Mouse (Mus musculus) lung, adult 2 months (tissue): ENCODE data around the gene Cdr2l. TPM values are rescaled to one million over a fixed set of nuclear protein-coding genes. Genes with fewer than 3 reads are reported as not detected.
A peak's percentile ranks its signal among the peaks of the same experiment; 100 is the strongest.

Experiments
- DNase-seq: peaks from one replicate; pipeline ENCODE4 v3.0.0; 2022
- H3K4me1 ChIP-seq: fragments of 200-500 bp; 2 replicates; pipeline ENCODE4 v1.6.1; 2011; ENCODE audit warnings: low read length; ENCODE audit not compliant: control insufficient read depth, insufficient read depth
- H3K4me3 ChIP-seq: fragments of 200-500 bp; replicated peaks from 2 replicates; pipeline ENCODE3; 2011; ENCODE audit warnings: low read depth, mild to moderate bottlenecking, control low read depth, low read length; ENCODE audit errors: extremely low read depth
- CTCF ChIP-seq: fragments of 200-500 bp; IDR thresholded peaks from 2 replicates; pipeline ENCODE4 v1.5.1; 2011; ENCODE audit warnings: mild to moderate bottlenecking, low read length, control low read depth; ENCODE audit not compliant: insufficient read depth
- POLR2A ChIP-seq: fragments of 200-500 bp; IDR thresholded peaks from 2 replicates; pipeline ENCODE4 v1.6.1; 2011; ENCODE audit warnings: low read depth, mild to moderate bottlenecking, control low read depth, low read length, borderline replicate concordance; ENCODE audit errors: extremely low read depth
- WGBS: fragments of 180-500 bp; shearing (Covaris S2); methylation state at CpG from one replicate; pipeline ENCODE4 v1.1.7; 2018; 5-methylcytosine and 5-hydroxymethylcytosine counted together
- polyA plus RNA-seq: library from polyadenylated mRNA; depleted of rRNA; stranded (reverse); fragments of >200 nt; gene quantifications from 2 replicates; pipeline ENCODE4 v1.2.3, GENCODE M21; 2012

The Cdr2l gene
- polyA plus RNA-seq, 1 experiment = 29.1 TPM

DNA sequence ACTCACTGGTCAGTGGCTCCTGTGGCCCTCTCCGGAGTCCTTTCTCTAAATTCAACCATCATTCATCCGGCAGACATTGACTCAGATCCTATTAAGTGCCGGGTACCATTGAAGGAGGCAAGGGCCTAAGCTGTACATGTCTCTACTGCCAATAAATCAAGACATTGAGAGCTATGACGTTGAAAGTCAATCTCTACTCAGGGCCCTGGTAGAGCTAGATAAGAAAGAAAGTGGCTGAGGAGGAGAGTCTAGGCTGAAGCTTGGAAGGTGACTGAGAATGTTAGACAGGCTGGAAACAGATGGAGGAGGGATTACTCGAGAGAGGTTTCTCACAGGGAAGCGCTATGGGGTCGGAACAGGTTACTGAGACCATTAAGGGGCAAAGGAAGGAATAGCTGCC lies 11.3 kb upstream of the Cdr2l start:
- TF ChIP-seq POLR2A = no peak
- TF ChIP-seq CTCF = no peak
- DNase-seq = no peak
- no peak overlapping the region for H3K4me3 ChIP-seq
- peaks cover 5% of the 10 kb centered on the region for H3K4me1 ChIP-seq
- 65% methylated on average over 7 of the region's 7 CpGs for WGBS

DNA sequence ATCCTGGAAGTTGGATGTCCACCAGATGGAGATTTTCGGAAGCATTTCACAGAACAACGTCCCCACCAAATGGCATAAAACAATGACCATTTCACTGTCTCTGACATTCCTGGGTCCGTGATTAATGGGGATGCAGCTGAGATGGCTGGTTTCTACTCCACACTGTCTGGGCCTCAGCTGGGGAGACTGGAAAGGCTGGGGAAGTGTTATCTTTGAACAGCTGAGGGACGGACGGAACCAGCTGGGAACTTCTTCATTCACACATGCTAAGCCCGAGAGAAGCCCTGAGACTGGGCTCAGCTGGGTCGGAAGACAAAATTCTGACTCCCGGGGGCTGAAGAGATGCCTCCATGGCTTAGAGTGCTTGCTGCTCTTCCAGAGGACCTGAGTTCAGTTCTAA lies 10.4 kb upstream of the Cdr2l start:
- 69% methylated on average over 8 of the region's 8 CpGs for WGBS
- H3K4me3 ChIP-seq = no peak overlapping the region
- H3K4me1 ChIP-seq = peaks cover 2% of the 10 kb centered on the region; the same call in 1 of the 2 replicates
- DNase-seq = no peak
- TF ChIP-seq CTCF = no peak
- TF ChIP-seq POLR2A = no peak

DNA sequence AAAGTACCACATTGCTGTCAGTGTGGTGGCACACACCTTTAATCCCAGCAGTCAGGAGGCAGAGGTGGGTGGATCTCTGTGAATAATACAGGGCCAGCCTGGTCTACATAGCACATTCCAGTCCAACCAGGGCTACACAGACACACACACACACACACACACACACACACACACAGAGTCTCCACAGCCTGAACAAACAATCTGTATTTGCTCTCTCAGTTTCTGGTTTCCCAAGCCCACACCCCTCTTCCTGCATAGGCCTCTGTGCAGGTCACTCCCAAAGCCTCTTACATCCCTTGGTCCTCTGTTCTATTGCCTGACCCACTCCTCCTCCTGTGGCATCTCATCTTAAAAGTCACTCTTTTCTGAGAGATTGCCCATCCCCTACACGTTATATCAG lies 9.7 kb upstream of the Cdr2l start:
- no peak overlapping the region for H3K4me3 ChIP-seq
- DNase-seq = no peak
- H3K4me1 ChIP-seq = peaks cover 2% of the 10 kb centered on the region; the same call in 1 of the 2 replicates
- 69% methylated on average over 1 of the region's 1 CpGs for WGBS
- TF ChIP-seq CTCF (no peak), POLR2A (no peak)

DNA sequence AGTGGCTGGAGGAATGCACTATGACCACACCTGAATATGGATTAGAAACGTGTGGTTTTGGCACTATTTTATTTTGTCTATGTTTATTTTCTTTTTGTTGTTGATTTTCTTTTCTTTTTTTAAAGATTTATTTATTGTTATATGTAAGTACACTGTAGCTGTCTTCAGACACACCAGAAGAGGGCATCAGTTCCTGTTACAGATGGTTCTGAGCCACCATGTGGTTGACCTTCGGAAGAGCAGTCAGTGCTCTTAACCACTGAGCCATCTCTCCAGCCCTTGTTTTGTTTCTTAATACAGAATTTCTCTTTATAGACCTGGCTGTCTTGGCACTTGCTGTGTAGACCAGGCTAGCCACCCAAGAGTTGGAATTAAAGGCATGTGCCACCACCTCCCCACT lies 9.0 kb upstream of the Cdr2l start:
- WGBS = 43% methylated on average over 2 of the region's 2 CpGs

DNA sequence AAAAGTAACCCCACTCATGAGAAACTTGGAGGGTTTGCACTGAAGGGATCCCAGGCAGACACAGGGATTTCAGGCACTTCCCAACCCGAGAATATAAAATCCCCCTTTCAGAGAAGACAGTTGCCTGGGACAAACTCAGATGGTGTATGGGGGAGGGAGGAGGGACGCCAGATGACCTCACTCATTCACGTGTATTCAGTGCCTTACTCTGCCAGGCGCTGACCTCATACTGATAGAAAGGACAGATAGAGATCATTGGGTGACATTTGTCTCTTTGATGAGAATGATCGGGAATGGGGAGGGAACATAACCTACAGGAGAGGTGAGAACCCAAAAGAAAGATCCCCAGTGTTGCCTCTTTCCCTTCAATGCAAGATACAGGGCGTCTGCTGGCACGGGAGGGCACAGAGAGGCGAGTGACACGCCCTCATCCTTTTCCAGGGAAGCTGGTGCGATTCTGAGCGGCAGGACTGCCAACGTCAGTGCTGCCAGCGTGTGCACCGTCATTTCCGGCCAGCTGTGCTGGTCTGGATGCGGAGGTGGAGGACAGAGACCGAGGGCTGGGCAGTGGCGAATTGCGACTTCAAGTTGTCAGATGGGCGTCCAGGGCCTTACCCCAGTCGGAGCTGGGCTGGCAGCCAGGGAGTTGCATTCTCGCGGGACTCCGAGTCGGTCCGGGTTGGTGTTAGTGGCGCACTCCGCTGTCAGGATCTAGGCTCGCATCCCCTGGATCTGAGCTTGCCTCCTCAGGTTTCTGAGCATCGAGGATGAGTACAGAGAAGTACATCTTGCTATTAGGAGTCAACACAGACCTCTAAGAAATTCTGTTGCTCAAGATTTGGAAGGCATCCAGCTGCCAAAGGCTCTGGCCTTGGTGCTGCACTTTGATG lies 7.7 kb upstream of the Cdr2l start:
- Histone ChIP-seq H3K4me3 (peak overlapping the region; percentile 61), H3K4me1 (no peaks in the 10 kb centered on the region)
- peak; percentile 68 for DNase-seq
- 1% methylated on average over 30 of the region's 30 CpGs for WGBS
- TF ChIP-seq POLR2A (peak; percentile 61; the same call in 1 of the 2 replicates), CTCF (no peak)

More for the DNA sequence above, 9.0 kb upstream of the Cdr2l start:
- no peak for DNase-seq
- H3K4me1 ChIP-seq = peaks cover under 1% of the 10 kb centered on the region; the same call in 1 of the 2 replicates
- TF ChIP-seq POLR2A (no peak), CTCF (no peak)
- H3K4me3 ChIP-seq = no peak overlapping the region

DNA sequence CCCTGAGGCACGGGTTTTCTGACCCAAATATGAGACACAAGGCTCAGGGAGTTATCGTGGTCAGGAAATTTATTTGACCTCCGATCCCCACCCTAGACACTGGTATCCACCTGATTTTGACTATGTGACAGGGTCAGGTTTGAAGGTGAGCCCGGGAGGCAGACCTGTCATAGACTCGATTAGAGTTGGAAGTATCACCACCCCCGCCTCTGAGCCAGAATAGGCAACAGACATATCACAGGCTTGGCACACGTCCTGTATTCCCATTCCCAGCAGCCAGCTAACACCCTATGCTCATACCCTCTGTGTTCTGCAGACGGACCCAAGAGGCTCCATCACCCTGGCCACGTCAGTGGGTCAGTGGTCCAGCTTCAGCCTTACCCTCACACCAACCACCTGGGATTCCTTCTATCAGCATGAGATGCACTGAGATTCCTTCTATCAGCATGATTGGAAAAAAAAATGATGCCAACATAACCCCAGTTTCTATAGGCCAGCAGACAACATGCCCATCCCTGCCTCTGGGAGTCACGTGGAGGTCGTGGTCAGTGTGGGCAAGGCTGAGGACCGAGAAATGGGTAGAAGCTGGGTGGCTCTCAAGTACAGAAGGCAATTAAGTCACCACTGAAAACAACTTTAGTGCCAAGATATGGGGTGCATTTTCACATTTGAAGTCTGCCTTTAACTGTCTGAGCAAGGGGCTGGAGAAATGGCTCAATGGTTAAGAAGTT lies 6.9 kb upstream of the Cdr2l start:
- Histone ChIP-seq H3K4me3 (no peak overlapping the region), H3K4me1 (no peaks in the 10 kb centered on the region)
- no peak for TF ChIP-seq POLR2A
- TF ChIP-seq CTCF = no peak
- DNase-seq = no peak
- 56% methylated on average over 12 of the region's 12 CpGs for WGBS

DNA sequence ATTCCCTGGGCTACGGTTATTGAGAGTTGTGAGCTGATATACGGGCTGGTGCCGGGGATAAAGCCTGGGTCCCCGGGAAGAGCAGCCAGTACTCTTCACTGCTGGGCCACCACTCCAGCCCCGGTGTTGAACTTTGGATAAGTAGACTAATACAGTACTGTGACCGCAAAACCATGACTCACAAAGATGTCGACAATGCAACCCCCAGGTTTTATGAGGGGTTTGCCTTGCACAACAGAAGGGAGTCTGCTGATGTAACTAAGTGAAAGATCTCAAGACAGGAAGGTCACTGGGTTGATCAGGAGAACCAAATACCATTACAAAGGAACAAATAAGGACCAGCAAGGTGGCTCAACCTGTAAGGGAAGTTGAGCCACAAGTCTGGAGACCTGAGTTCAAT lies 5.0 kb upstream of the Cdr2l start:
- TF ChIP-seq CTCF = no peak
- no peak for TF ChIP-seq POLR2A
- Histone ChIP-seq H3K4me1 (no peaks in the 10 kb centered on the region), H3K4me3 (no peak overlapping the region)
- WGBS = 51% methylated on average over 7 of the region's 7 CpGs
- DNase-seq = no peak

DNA sequence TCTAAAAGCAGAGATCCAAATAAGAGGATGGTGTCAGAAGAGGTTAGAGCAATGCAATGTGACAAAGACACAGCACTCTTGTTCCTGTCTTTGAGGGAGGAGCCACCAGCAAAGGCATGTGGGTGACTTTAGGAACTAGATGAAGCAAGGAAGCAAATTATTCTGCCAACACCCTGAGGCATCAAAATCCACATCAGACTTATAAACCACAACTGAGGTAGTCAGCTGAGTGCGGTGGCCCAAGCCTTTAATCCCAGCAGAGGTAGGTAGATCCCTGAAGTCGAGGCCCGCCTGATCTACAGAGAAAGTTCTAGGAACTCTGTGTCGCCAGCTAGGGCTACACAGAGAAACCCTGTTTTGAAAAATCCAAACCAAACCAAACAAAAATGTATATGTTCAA lies 4.5 kb upstream of the Cdr2l start:
- no peak for DNase-seq
- Histone ChIP-seq H3K4me1 (no peaks in the 10 kb centered on the region), H3K4me3 (no peak overlapping the region)
- 91% methylated on average over 4 of the region's 4 CpGs for WGBS
- TF ChIP-seq CTCF = no peak

DNA sequence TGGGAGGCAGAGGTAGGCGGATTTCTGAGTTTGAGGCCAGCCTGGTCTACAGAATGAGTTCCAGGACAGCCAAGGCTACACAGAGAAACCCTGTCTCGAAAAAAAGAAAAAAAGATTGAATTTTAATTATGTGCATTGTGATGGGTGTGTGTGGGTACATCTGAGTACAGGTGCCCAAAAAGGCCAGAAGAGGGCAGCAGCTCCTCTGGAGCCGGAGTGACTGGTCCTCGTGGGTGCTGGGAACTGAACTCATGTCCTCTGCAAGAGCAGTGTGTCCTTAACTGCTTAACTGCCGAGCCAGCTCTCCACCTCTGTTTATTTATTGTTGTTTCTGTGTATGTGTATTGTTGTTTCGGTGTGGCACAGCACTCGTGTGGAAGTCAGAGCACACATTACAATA lies 3.9 kb upstream of the Cdr2l start:
- TF ChIP-seq POLR2A = no peak
- no peak for TF ChIP-seq CTCF
- Histone ChIP-seq H3K4me1 (no peaks in the 10 kb centered on the region), H3K4me3 (no peak overlapping the region)
- WGBS = 78% methylated on average over 7 of the region's 7 CpGs
- no peak for DNase-seq
